Mouse (Mus musculus) embryonic fibroblast, embryonic 13.5 days (primary cell): ENCODE results near the gene Hpd.
"Not testable (repeated sequence)": the region's sequence is repeated elsewhere in the genome, so short reads cannot be mapped to it uniquely, and the experiment has no call there.

Experiments
- CTCF ChIP-seq: IDR thresholded peaks from 2 replicates; pipeline ENCODE4 v1.5.1; 2011; ENCODE audit warnings: mild to moderate bottlenecking, control low read depth, low read length, moderate library complexity, borderline replicate concordance; ENCODE audit not compliant: insufficient read depth
- POLR2A ChIP-seq: IDR thresholded peaks from 2 replicates; pipeline ENCODE4 v1.6.1; 2011; ENCODE audit warnings: low read depth, mild to moderate bottlenecking, control low read depth, low read length, moderate library complexity

- TF ChIP-seq CTCF, POLR2A: not testable (repeated sequence)
Measured at GRCm38 (mm10) chr5:123200816-123201522, 18.4 kb upstream of the Hpd start.
